In the genomic region with DNA sequence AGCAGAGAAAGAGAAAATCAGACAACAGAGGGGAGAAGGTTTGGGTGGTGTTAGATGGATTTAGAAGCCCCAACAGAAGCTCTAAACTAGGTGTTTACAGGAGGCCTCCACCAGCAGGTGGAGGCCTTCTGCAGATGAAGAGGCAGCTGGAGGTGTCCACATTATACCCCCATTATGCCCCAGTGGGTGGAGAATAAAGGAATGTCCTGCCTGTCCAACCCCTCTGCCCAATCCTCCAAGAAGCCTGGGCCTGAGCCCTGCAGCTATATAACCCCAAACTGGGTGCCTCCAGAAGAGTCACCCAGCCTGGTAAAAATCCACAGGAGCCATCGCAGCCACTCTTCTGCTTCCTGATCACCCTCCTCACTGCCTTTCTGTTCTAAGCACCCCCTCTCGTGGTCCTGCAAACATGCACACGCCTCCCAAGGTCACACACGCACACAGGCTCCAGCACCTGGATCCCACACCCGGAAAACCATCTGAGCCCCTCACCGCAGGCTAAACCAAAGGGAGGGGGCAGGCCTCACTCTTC, we compare ENCODE assay signal across 9 mouse cellular contexts. TPM values are rescaled to one million over a fixed set of nuclear protein-coding genes. Genes with fewer than 3 reads are reported as not detected.
DNase-seq lines count a peak whose midpoint lies in the region; ATAC-seq lines count a peak whose summit lies in the region.
"Had no signal": no experiment of that assay in that cellular context is flagged by ENCODE, and none has a peak within 500 bp of the region (broad histone marks: within the 10 kb centered on the region; RNA-seq: fewer than 3 reads in every experiment).

No protein-coding gene starts in this region.

- H3K27ac ChIP-seq in heart, embryonic 15.5 days = no peak overlapping the region
- H3K27ac ChIP-seq in forebrain, embryonic 13.5 days = peak overlapping the region; percentile 49; the same call in 1 of the 2 replicates
- no peak overlapping the region for H3K27ac ChIP-seq in midbrain, embryonic 11.5 days (ENCODE audit: low read depth, low read length)

- H3K4me2 ChIP-seq in heart, embryonic 15.5 days = no peak overlapping the region
- H3K4me2 ChIP-seq in forebrain, embryonic 13.5 days = peak overlapping the region; percentile 85
- H3K4me2 ChIP-seq in midbrain, embryonic 11.5 days = peak overlapping the region; percentile 54

- no peak for ATAC-seq in heart, embryonic 15.5 days (replicated peaks; ENCODE audit: insufficient number of reproducible peaks, insufficient read depth, low FRiP score, low read depth)
- ATAC-seq in forebrain, embryonic 13.5 days = no peak; the same call in 1 of the 2 replicates
- ATAC-seq in midbrain, embryonic 11.5 days (ENCODE audit: low FRiP score) = no peak
- ATAC-seq: CD4-positive, CD25-positive, alpha-beta regulatory T cell, adult 4 months had no signal

- H3K36me3 ChIP-seq in heart, embryonic 15.5 days = no peaks in the 10 kb centered on the region
- H3K36me3 ChIP-seq in forebrain, embryonic 13.5 days (ENCODE audit: poor library complexity, severe bottlenecking) = no peaks in the 10 kb centered on the region
- H3K36me3 ChIP-seq in midbrain, embryonic 11.5 days (ENCODE audit: control insufficient read depth, insufficient read depth, low read length) = no peaks in the 10 kb centered on the region

- H3K27me3 ChIP-seq in heart, embryonic 15.5 days = peaks cover 70% of the 10 kb centered on the region
- peaks cover 14% of the 10 kb centered on the region for H3K27me3 ChIP-seq in forebrain, embryonic 13.5 days
- peaks cover 9% of the 10 kb centered on the region for H3K27me3 ChIP-seq in midbrain, embryonic 11.5 days (ENCODE audit: control insufficient read depth, insufficient read depth, low read length)

- no peak for DNase-seq in heart, postnatal 14 days
- DNase-seq in R1 (ENCODE audit: low read depth, low spot score) = peak; percentile 39
- DNase-seq in midbrain, embryonic 11.5 days (ENCODE audit: low spot score, missing footprints) = no peak
- DNase-seq in layer of hippocampus, adult 9-11 months = no peak
- no peak for DNase-seq in B cell, adult 2 months
- no peak for DNase-seq in ovary, postnatal 36 days (ENCODE audit: low spot score)

- no peak overlapping the region for H3K9ac ChIP-seq in heart, embryonic 15.5 days
- peak overlapping the region; percentile 78 for H3K9ac ChIP-seq in forebrain, embryonic 13.5 days
- H3K9ac ChIP-seq in midbrain, embryonic 11.5 days (ENCODE audit: low read length) = peak overlapping the region; percentile 72

- peaks cover 10% of the 10 kb centered on the region for H3K4me1 ChIP-seq in heart, embryonic 15.5 days (replicated peaks)
- H3K4me1 ChIP-seq in forebrain, embryonic 13.5 days = peaks cover 16% of the 10 kb centered on the region
- H3K4me1 ChIP-seq in midbrain, embryonic 11.5 days (ENCODE audit: control insufficient read depth, insufficient read depth, low read length) = peaks cover 16% of the 10 kb centered on the region

- peak overlapping the region; percentile 63; the same call in 1 of the 2 replicates for H3K4me3 ChIP-seq in heart, embryonic 15.5 days
- H3K4me3 ChIP-seq in forebrain, embryonic 13.5 days = peak overlapping the region; percentile 79
- peak overlapping the region; percentile 57 for H3K4me3 ChIP-seq in midbrain, embryonic 11.5 days (ENCODE audit: low read depth, low read length)

- intact Hi-C loops in heart, postnatal 14 days (cut with DNase I) = no loop called here

- no peaks in the 10 kb centered on the region for H3K9me3 ChIP-seq in heart, embryonic 15.5 days (replicated peaks)
- H3K9me3 ChIP-seq in forebrain, embryonic 13.5 days (replicated peaks) = no peaks in the 10 kb centered on the region
- no peaks in the 10 kb centered on the region for H3K9me3 ChIP-seq in midbrain, embryonic 11.5 days (ENCODE audit: control insufficient read depth, low read length)

- WGBS in heart, embryonic 15.5 days = 15% methylated on average over 6 of the region's 6 CpGs
- 9% methylated on average over 6 of the region's 6 CpGs for WGBS in forebrain, embryonic 13.5 days
- 8% methylated on average over 6 of the region's 6 CpGs for WGBS in midbrain, embryonic 11.5 days

RNA-seq across cellular contexts. Expression of gene Fbxo41, which starts 1.2 kb away (rescaled TPM):
- 0.03 and 0.15 TPM in 2 replicates for polyA plus RNA-seq in heart, embryonic 15.5 days (2015; fragmentation: Nextera tagmentation; extraction: Ambion mirVana)
- total RNA-seq in heart, postnatal 14 days (2021) = not detected
- polyA plus RNA-seq in forebrain, embryonic 13.5 days (2015; fragmentation: Nextera tagmentation; extraction: Ambion mirVana) = 2.7 and 3.2 TPM in 2 replicates
- polyA plus RNA-seq in midbrain, embryonic 11.5 days (2014; fragmentation: Nextera tagmentation; extraction: Ambion mirVana) = 0.79 and 1.1 TPM in 2 replicates

RNA-seq across cellular contexts. Expression of gene Egr4, which starts 11.8 kb away (rescaled TPM):
- not detected in 2 replicates for polyA plus RNA-seq in heart, embryonic 15.5 days (2015; fragmentation: Nextera tagmentation; extraction: Ambion mirVana)
- not detected for total RNA-seq in heart, postnatal 14 days (2021)
- polyA plus RNA-seq in forebrain, embryonic 13.5 days (2015; fragmentation: Nextera tagmentation; extraction: Ambion mirVana) = not detected in 2 replicates
- polyA plus RNA-seq in midbrain, embryonic 11.5 days (2014; fragmentation: Nextera tagmentation; extraction: Ambion mirVana) = not detected in 2 replicates
- polyA plus RNA-seq: CD4-positive, CD25-positive, alpha-beta regulatory T cell, adult 4 months had no signal

RNA-seq across cellular contexts. Expression of gene Pradc1, which starts 49.9 kb away (rescaled TPM):
- polyA plus RNA-seq in heart, embryonic 15.5 days (2015; fragmentation: Nextera tagmentation; extraction: Ambion mirVana) = 38.8 and 41.9 TPM in 2 replicates
- 10 to 100 TPM; 14.3 to 15.5 TPM for total RNA-seq in heart, postnatal 14 days (2021)
- polyA plus RNA-seq in forebrain, embryonic 13.5 days (2015; fragmentation: Nextera tagmentation; extraction: Ambion mirVana) = 32.4 and 33.9 TPM in 2 replicates
- polyA plus RNA-seq in midbrain, embryonic 11.5 days (2014; fragmentation: Nextera tagmentation; extraction: Ambion mirVana) = 24.6 and 29.4 TPM in 2 replicates

RNA-seq across cellular contexts. Expression of gene Cct7, which starts 50.3 kb away (rescaled TPM):
- 312 and 362 TPM in 2 replicates for polyA plus RNA-seq in heart, embryonic 15.5 days (2015; fragmentation: Nextera tagmentation; extraction: Ambion mirVana)
- total RNA-seq in heart, postnatal 14 days (2021) = 100 to 1,000 TPM; 134 to 141 TPM
- 668 and 694 TPM in 2 replicates for polyA plus RNA-seq in forebrain, embryonic 13.5 days (2015; fragmentation: Nextera tagmentation; extraction: Ambion mirVana)
- 666 and 672 TPM in 2 replicates for polyA plus RNA-seq in midbrain, embryonic 11.5 days (2014; fragmentation: Nextera tagmentation; extraction: Ambion mirVana)
